Mouse (Mus musculus) MEL (cell line): ENCODE results near the gene Ddx28. TPM values are rescaled to one million over a fixed set of nuclear protein-coding genes. Genes with fewer than 3 reads are reported as not detected.

Experiments
- DNase-seq: peaks from one replicate; pipeline ENCODE4 v3.0.0; 2011; ENCODE audit warnings: low read depth, low spot score
- H3K27ac ChIP-seq: 2 replicates; pipeline ENCODE4 v1.5.1; 2012; ENCODE audit warnings: low read depth, mild to moderate bottlenecking, control low read depth, low read length, moderate library complexity; ENCODE audit not compliant: control insufficient read depth
- H3K27me3 ChIP-seq, 2 experiments: fragments of 150-350 bp in 1 of 2; sonication (generic) in 1 of 2; 2 replicates each; pipeline ENCODE4 v1.6.1; 2012; ENCODE audit warnings: low read length in 2 of 2, mild to moderate bottlenecking in 2 of 2, improper control_type of control experiment in 1 of 2, moderate library complexity in 1 of 2; ENCODE audit not compliant: insufficient read depth in 2 of 2, control insufficient read depth in 1 of 2
- H3K36me3 ChIP-seq, 2 experiments: 2 replicates each; pipeline ENCODE4 v1.6.1; 2012 to 2014; ENCODE audit warnings: low read length in 2 of 2, improper control_type of control experiment in 1 of 2, inconsistent platforms in 1 of 2, mild to moderate bottlenecking in 1 of 2; ENCODE audit not compliant: insufficient read depth in 2 of 2, control insufficient read depth in 1 of 2
- H3K4me1 ChIP-seq, 2 experiments: fragments of 150-350 bp in 1 of 2; sonication (generic) in 1 of 2; 2 replicates each; pipeline ENCODE4 v1.6.1; 2012; ENCODE audit warnings: low read length in 2 of 2, improper control_type of control experiment in 1 of 2, mild to moderate bottlenecking in 1 of 2; ENCODE audit not compliant: insufficient read depth in 2 of 2, control insufficient read depth in 1 of 2
- H3K4me3 ChIP-seq, 2 experiments: fragments of 150-350 bp in 1 of 2; sonication (generic) in 1 of 2; 2 replicates each; pipeline ENCODE4 v1.5.1; 2012; ENCODE audit warnings: low read depth in 2 of 2, low read length in 2 of 2, mild to moderate bottlenecking in 2 of 2, moderate library complexity in 2 of 2, control low read depth in 1 of 2, improper control_type of control experiment in 1 of 2; ENCODE audit not compliant: control insufficient read depth in 1 of 2, insufficient read depth in 1 of 2
- H3K79me2 ChIP-seq: 2 replicates; pipeline ENCODE4 v1.6.1; 2012; ENCODE audit warnings: mild to moderate bottlenecking, low read length, moderate library complexity; ENCODE audit not compliant: control insufficient read depth, poor library complexity, insufficient read depth
- H3K9ac ChIP-seq: 2 replicates; pipeline ENCODE4 v1.6.1; 2012; ENCODE audit warnings: low read depth, mild to moderate bottlenecking, control low read depth, low read length, moderate library complexity; ENCODE audit not compliant: control insufficient read depth, poor library complexity, severe bottlenecking
- H3K9me3 ChIP-seq: fragments of 150-350 bp; sonication (generic); replicated peaks from 2 replicates; pipeline ENCODE4 v1.6.1; 2012; ENCODE audit warnings: mild to moderate bottlenecking, low read length, improper control_type of control experiment, moderate library complexity; ENCODE audit not compliant: insufficient read depth
- BHLHE40 ChIP-seq: IDR thresholded peaks from 2 replicates; pipeline ENCODE4 v1.6.1; 2012; ENCODE audit warnings: low read depth, mild to moderate bottlenecking, inconsistent platforms, low read length, improper control_type of control experiment, borderline replicate concordance
- CHD1 ChIP-seq: IDR thresholded peaks from 2 replicates; pipeline ENCODE4 v1.6.1; 2012; ENCODE audit warnings: low read depth, mild to moderate bottlenecking, inconsistent platforms, low read length, improper control_type of control experiment
- CHD2 ChIP-seq: IDR thresholded peaks from 2 replicates; pipeline ENCODE4 v1.6.1; 2011; ENCODE audit warnings: low read length, improper control_type of control experiment
- CTCF ChIP-seq, 3 experiments: IDR thresholded peaks in 2 of 3; conservative IDR thresholded peaks in 1 of 3; 2 replicates each; pipeline ENCODE4 v1.5.1; 2011 to 2012; ENCODE audit warnings: low read length in 3 of 3, low read depth in 2 of 3, mild to moderate bottlenecking in 2 of 3, improper control_type of control experiment in 1 of 3, inconsistent platforms in 1 of 3, mixed read lengths in 1 of 3, moderate library complexity in 1 of 3; ENCODE audit not compliant: control insufficient read depth in 1 of 3, insufficient read depth in 1 of 3, poor library complexity in 1 of 3, severe bottlenecking in 1 of 3
- ELF1 ChIP-seq: IDR thresholded peaks from 2 replicates; pipeline ENCODE4 v1.6.1; 2014; ENCODE audit warnings: low read depth, mild to moderate bottlenecking, inconsistent platforms, low read length, improper control_type of control experiment, moderate library complexity
- EP300 ChIP-seq, 2 experiments: IDR thresholded peaks; 2 replicates each; pipeline ENCODE4 v1.6.1; 2011; ENCODE audit warnings: improper control_type of control experiment in 2 of 2, low read length in 2 of 2, low read depth in 1 of 2, mild to moderate bottlenecking in 1 of 2
- ETS1 ChIP-seq: IDR thresholded peaks from 2 replicates; pipeline ENCODE4 v1.6.1; 2012; ENCODE audit warnings: low read depth, mild to moderate bottlenecking, inconsistent platforms, low read length, improper control_type of control experiment, moderate library complexity
- GABPA ChIP-seq: IDR thresholded peaks from 2 replicates; pipeline ENCODE4 v1.6.1; 2012; ENCODE audit warnings: low read depth, mild to moderate bottlenecking, inconsistent platforms, low read length, improper control_type of control experiment, moderate library complexity
- GATA1 ChIP-seq: IDR thresholded peaks from 2 replicates; pipeline ENCODE4 v1.6.1; 2011; ENCODE audit warnings: low read depth, low read length, improper control_type of control experiment
- HCFC1 ChIP-seq: IDR thresholded peaks from 2 replicates; pipeline ENCODE4 v1.6.1; 2012; ENCODE audit warnings: low read depth, mild to moderate bottlenecking, inconsistent platforms, low read length, improper control_type of control experiment, moderate library complexity
- JUND ChIP-seq: IDR thresholded peaks from 2 replicates; pipeline ENCODE4 v1.6.1; 2011; ENCODE audit warnings: low read depth, mild to moderate bottlenecking, improper control_type of control experiment, low read length
- KAT2A ChIP-seq: conservative IDR thresholded peaks from 2 replicates; pipeline ENCODE4 v1.6.1; 2012; ENCODE audit warnings: low read depth, low read length, improper control_type of control experiment, inconsistent platforms
- MAFK ChIP-seq: IDR thresholded peaks from 2 replicates; pipeline ENCODE4 v1.6.1; 2011; ENCODE audit warnings: low read depth, mild to moderate bottlenecking, low read length, improper control_type of control experiment, borderline replicate concordance
- MAX ChIP-seq: IDR thresholded peaks from 2 replicates; pipeline ENCODE4 v1.6.1; 2011; ENCODE audit warnings: low read length, improper control_type of control experiment
- MAZ ChIP-seq: IDR thresholded peaks from 2 replicates; pipeline ENCODE4 v1.6.1; 2012; ENCODE audit warnings: low read depth, mild to moderate bottlenecking, inconsistent platforms, low read length, improper control_type of control experiment
- MEF2A ChIP-seq: IDR thresholded peaks from 2 replicates; pipeline ENCODE4 v1.6.1; 2014; ENCODE audit warnings: low read depth, mild to moderate bottlenecking, inconsistent platforms, low read length, improper control_type of control experiment; ENCODE audit not compliant: poor library complexity, insufficient replicate concordance, severe bottlenecking; ENCODE audit errors: extremely low read depth
- MXI1 ChIP-seq: IDR thresholded peaks from 2 replicates; pipeline ENCODE4 v1.6.1; 2011; ENCODE audit warnings: mild to moderate bottlenecking, low read depth, low read length, improper control_type of control experiment
- MYC ChIP-seq: IDR thresholded peaks from 2 replicates; pipeline ENCODE4 v1.6.1; 2011; ENCODE audit warnings: low read depth, mild to moderate bottlenecking, low read length, improper control_type of control experiment, moderate library complexity
- NELFE ChIP-seq: IDR thresholded peaks from 2 replicates; pipeline ENCODE4 v1.6.1; 2011; ENCODE audit warnings: low read depth, low read length, improper control_type of control experiment
- NRF1 ChIP-seq: IDR thresholded peaks from 2 replicates; pipeline ENCODE4 v1.6.1; 2014; ENCODE audit warnings: low read depth, mild to moderate bottlenecking, inconsistent platforms, low read length, improper control_type of control experiment, moderate library complexity; ENCODE audit not compliant: poor library complexity, insufficient read depth, severe bottlenecking
- POLR2A ChIP-seq, 2 experiments: IDR thresholded peaks; 2 replicates each; pipeline ENCODE4 v1.6.1; 2011 to 2012; ENCODE audit warnings: low read length in 2 of 2, mild to moderate bottlenecking in 2 of 2, control low read depth in 1 of 2, improper control_type of control experiment in 1 of 2, low read depth in 1 of 2, moderate library complexity in 1 of 2; ENCODE audit not compliant: control insufficient read depth in 1 of 2, insufficient read depth in 1 of 2, poor library complexity in 1 of 2
- RAD21 ChIP-seq: IDR thresholded peaks from 2 replicates; pipeline ENCODE4 v1.6.1; 2011; ENCODE audit warnings: mild to moderate bottlenecking, low read depth, low read length, improper control_type of control experiment
- TAL1 ChIP-seq: IDR thresholded peaks from 2 replicates; pipeline ENCODE4 v1.6.1; 2012; ENCODE audit warnings: mild to moderate bottlenecking, inconsistent platforms, low read length, moderate library complexity, mixed read lengths
- TBP ChIP-seq: IDR thresholded peaks from 2 replicates; pipeline ENCODE4 v1.8.0; 2011; ENCODE audit warnings: low read depth, low read length, improper control_type of control experiment
- TCF12 ChIP-seq: IDR thresholded peaks from 2 replicates; pipeline ENCODE4 v1.6.1; 2014; ENCODE audit warnings: low read depth, mild to moderate bottlenecking, inconsistent platforms, low read length, improper control_type of control experiment, moderate library complexity
- USF1 ChIP-seq: IDR thresholded peaks from 2 replicates; pipeline ENCODE4 v1.6.1; 2014; ENCODE audit warnings: low read depth, mild to moderate bottlenecking, inconsistent platforms, low read length, improper control_type of control experiment, moderate library complexity
- USF2 ChIP-seq, 2 experiments: IDR thresholded peaks; 2 replicates each; pipeline ENCODE4 v1.6.1; 2011 to 2012; ENCODE audit warnings: improper control_type of control experiment in 2 of 2, low read length in 2 of 2, borderline replicate concordance in 1 of 2, inconsistent platforms in 1 of 2, low read depth in 1 of 2, mild to moderate bottlenecking in 1 of 2; ENCODE audit not compliant: insufficient read depth in 1 of 2
- ZC3H11A ChIP-seq: IDR thresholded peaks from 2 replicates; pipeline ENCODE4 v1.6.1; 2012; ENCODE audit warnings: low read depth, mild to moderate bottlenecking, inconsistent platforms, low read length, improper control_type of control experiment
- ZKSCAN1 ChIP-seq: IDR thresholded peaks from 2 replicates; pipeline ENCODE4 v1.6.1; 2012; ENCODE audit warnings: low read depth, mild to moderate bottlenecking, inconsistent platforms, low read length, improper control_type of control experiment, moderate library complexity
- ZMIZ1 ChIP-seq: IDR thresholded peaks from 2 replicates; pipeline ENCODE4 v1.6.1; 2012; ENCODE audit warnings: low read depth, mild to moderate bottlenecking, inconsistent platforms, low read length, improper control_type of control experiment, moderate library complexity
- ZNF384 ChIP-seq: IDR thresholded peaks from 2 replicates; pipeline ENCODE4 v1.6.1; 2012; ENCODE audit warnings: low read depth, mild to moderate bottlenecking, inconsistent platforms, low read length, improper control_type of control experiment
- polyA plus RNA-seq, 2 experiments: library from polyadenylated mRNA; stranded (reverse) in 1 of 2; unstranded in 1 of 2; fragments of >175 nt in 1 of 2; fragments of >200 nt in 1 of 2; gene quantifications; 2 replicates each; pipeline versions ENCODE4 v1.2.1 to v1.2.4; 2012; ENCODE audit warnings: low replicate concordance in 2 of 2, low read depth in 1 of 2; ENCODE audit not compliant: insufficient read length in 2 of 2, insufficient read depth in 1 of 2, missing spikeins in 1 of 2
- total RNA-seq: library from RNA; depleted of rRNA; stranded (reverse); fragments of 300-350 nt; gene quantifications from 2 replicates; pipeline ENCODE4 v1.2.3, GENCODE M21; 2012

Gene Ddx28
- total and polyA plus RNA-seq, 3 experiments = 21.8 to 29.9 TPM; not detected in 1

- TF ChIP-seq ZKSCAN1 = no peak
- no peak for TF ChIP-seq USF1
- no peak for TF ChIP-seq CTCF (IDR thresholded peaks at IDR 0.05 in 2 of 3, conservative IDR thresholded peaks at IDR 0.05 in 1 of 3; ENCODE audit: control insufficient read depth in 1 of 3, insufficient read depth in 1 of 3, low read depth in 2 of 3, low read length in 3 of 3, poor library complexity in 1 of 3, severe bottlenecking in 1 of 3)
- no peak for TF ChIP-seq TCF12
- TF ChIP-seq GABPA = no peak
- no peak for TF ChIP-seq CHD2
- TF ChIP-seq TBP = no peak
- no peak for TF ChIP-seq MYC
- no peak for TF ChIP-seq TAL1
- no peak for TF ChIP-seq MXI1
- 0 out of 4 replicates have a peak, but pooled peaks of 1 of the 2 experiments have one; percentile 15 for TF ChIP-seq EP300 (IDR thresholded peaks at IDR 0.05; ENCODE audit: low read depth in 1 of 2, low read length in 2 of 2)
Observed at GRCm38 (mm10) chr8:106018039-106018438, 6.4 kb upstream of the Ddx28 start (continued).

DNA sequence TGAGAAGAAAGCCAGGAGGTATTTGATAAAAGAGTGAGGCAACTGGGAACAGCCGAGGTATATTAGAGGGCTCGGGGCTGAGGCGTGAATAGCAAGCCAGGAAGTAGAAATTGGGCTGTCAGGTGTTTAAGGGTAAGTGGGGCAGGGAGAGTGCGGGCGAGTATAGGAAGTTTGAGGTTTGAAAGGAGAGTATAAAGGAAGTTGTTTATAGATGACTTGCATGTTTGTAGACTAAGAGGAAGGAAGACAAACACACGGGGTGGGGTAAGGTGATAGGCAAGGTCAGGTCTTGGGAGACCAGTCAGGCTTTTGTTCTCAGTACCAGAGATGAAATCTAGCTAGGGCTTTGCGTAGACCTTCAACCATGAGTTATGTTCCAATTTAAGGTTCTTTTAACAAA, 5.4 kb upstream of the Ddx28 start:
- H3K9me3 ChIP-seq = no peaks in the 10 kb centered on the region
- no peaks in the 10 kb centered on the region for H3K79me2 ChIP-seq
- peak; percentile 76 for DNase-seq
- no peak overlapping the region; a peak in 1 of 4 replicates for H3K4me3 ChIP-seq
- TF ChIP-seq ZMIZ1 (no peak), TCF12 (peak; percentile 34; the same call in 1 of the 2 replicates), GABPA (no peak), TAL1 (peak; percentile 30; the same call in 1 of the 2 replicates), MEF2A (no peak), CTCF (IDR thresholded peaks at IDR 0.05 in 2 of 3, conservative IDR thresholded peaks at IDR 0.05 in 1 of 3; ENCODE audit: control insufficient read depth in 1 of 3, insufficient read depth in 1 of 3, low read depth in 2 of 3, low read length in 3 of 3, poor library complexity in 1 of 3, severe bottlenecking in 1 of 3) (no peak), HCFC1 (peak; percentile 31; the same call in 1 of the 2 replicates), MAFK (no peak), ELF1 (0 out of 2 replicates have a peak, but pooled peaks have one; percentile 34), USF2 (IDR thresholded peaks at IDR 0.05; ENCODE audit: borderline replicate concordance in 1 of 2, insufficient read depth in 1 of 2, low read depth in 1 of 2, low read length in 2 of 2) (no peak), EP300 (IDR thresholded peaks at IDR 0.05; ENCODE audit: low read depth in 1 of 2, low read length in 2 of 2) (peak; percentile 68 to 74), ZNF384 (no peak), ZC3H11A (no peak), BHLHE40 (no peak), CHD2 (no peak), ETS1 (peak; percentile 67), JUND (no peak), POLR2A (IDR thresholded peaks at IDR 0.05; ENCODE audit: control insufficient read depth in 1 of 2, insufficient read depth in 1 of 2, low read depth in 1 of 2, low read length in 2 of 2, poor library complexity in 1 of 2) (peak in 1 of 2 experiments; percentile 28; a peak in 1 of 4 replicates), MYC (peak; percentile 47; the same call in 1 of the 2 replicates), NRF1 (no peak), MAX (peak; percentile 46; the same call in 1 of the 2 replicates), CHD1 (no peak), ZKSCAN1 (no peak), MAZ (0 out of 2 replicates have a peak, but pooled peaks have one; percentile 36), NELFE (no peak), RAD21 (no peak), KAT2A (0 out of 2 replicates have a peak, but pooled peaks have one; percentile 20), GATA1 (peak; percentile 33; the same call in 1 of the 2 replicates)
- peaks cover 0 to 29% of the 10 kb centered on the region in 2 experiments; a peak in 3 of 4 replicates for H3K36me3 ChIP-seq
- peak overlapping the region; percentile 24; the same call in 1 of the 2 replicates for H3K9ac ChIP-seq
- peak overlapping the region; percentile 58 for H3K27ac ChIP-seq
- peaks cover 15 to 19% of the 10 kb centered on the region in 2 experiments for H3K4me1 ChIP-seq
- no peaks in the 10 kb centered on the region for H3K27me3 ChIP-seq
